Mouse (Mus musculus) activated CD4-positive, CD25-positive, alpha-beta regulatory T cell, adult 4 months (primary cell): ENCODE data around the gene Krtap28-13. TPM values are rescaled to one million over a fixed set of nuclear protein-coding genes. Genes with fewer than 3 reads are reported as not detected.

Source experiments
- ATAC-seq: one replicate; pipeline ENCODE4 v1.8.0; 2017
- polyA plus RNA-seq, 2 experiments: library from polyadenylated mRNA; unstranded; fragments of 100-300 nt; shearing (Covaris generic); gene quantifications; one replicate each; pipeline ENCODE4 v1.2.1; 2017

Krtap28-13 gene
- polyA plus RNA-seq: not detected

DNA sequence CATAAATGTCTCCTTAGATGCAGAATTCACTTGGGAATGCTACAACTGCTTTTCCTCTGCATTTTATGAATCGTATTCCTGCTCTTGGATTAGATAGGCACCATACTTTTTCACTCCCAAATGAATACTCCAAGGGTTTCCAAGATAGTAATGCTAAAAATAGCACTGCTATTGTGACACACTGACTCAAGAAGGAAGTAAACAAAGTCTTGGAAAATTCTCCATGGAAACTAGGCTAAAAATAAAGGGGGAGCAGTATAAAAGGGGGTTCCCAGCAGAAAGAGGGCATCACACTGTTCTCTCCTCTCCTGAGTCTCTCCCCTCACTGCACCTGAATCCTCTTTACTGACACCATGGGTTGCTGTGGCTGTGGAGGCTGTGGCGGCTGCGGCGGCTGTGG, at the start of gene Krtap28-13:
TSS of gene Krtap28-13 (plus strand) at position 288 of the 400 bp plus-strand sequence.
- no peak for ATAC-seq

DNA sequence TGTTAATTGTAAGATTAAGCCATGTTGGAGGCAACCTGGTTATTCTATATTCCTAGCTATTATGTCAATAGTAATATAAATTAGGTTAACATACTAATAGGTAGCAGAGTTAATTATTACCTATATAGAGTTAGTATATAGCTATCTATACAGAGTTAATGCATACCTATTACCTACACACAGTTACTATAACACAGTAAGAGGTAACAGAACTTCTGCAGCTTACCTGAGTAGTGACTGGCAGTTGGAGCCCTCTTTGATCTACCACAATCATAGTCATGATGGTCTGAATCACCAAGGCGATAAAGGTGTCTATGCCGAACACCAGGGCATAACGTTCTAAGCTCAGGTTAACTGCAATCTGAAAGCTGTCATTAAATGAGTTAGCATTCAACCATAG, 46.3 kb upstream of the Krtap28-13 start:
- no peak for ATAC-seq

DNA sequence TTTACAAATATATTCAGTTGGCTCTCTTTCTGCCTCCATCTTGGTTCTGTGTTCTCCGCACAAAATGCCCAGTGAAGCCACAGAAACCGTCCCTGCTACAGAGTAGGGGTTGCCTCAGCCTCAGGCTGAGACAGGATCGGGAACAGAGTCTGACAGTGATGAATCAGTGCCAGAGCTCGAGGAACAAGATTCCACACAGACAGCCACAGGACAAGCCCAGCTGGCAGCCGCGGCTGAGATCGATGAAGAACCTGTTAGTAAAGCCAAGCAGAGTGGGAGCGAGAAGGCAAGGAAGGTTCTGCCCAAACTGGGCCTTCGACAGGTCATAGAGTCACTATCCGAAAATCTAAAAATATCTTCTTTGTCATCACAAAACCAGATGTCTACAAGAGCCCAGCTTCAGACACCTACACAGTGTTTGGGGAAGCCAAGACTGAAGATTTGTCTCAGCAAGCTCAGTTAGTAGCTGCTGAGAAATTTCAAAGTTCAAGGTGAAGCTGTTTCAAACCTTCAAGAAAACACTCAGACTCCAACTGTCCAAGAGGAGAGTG, 45.3 kb upstream of the Krtap28-13 start:
- no peak for ATAC-seq

DNA sequence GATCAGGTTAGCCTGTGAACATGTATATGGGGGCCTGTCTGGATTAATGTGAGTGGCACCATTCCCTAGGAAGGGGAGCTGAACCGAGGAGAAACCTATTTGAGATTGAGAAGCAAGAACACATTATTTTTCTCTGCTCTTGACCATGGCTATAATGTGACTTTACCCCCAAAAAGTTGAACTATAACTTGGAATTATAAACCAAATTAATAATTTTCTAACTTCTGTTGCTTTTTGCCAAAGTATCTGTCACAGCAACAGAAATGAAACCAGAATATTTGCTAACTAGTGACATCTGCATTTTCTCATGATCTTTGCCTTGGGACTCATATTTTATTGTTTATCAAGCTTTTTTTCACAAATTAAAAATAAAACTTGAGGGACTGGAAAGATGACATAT, 44.2 kb upstream of the Krtap28-13 start:
- ATAC-seq: no peak

DNA sequence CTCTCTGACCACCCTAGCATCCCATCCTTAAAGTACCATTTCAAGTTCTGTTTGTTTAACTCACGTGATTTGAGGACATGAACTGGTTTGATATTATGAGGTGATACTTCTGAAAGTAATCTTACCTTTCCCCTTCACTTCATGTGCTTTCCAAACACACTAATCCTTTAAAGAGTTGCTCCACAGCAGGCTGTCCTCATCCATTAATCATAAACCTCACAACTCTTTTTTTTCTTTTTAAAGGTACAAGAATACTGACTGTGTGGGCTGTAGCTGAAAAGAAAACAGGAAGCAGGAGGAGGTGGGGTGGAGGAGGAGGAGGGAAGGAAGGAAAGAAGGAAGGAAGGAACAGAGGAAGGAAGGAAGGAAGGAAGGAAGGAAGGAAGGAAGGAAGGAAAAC, 28.8 kb upstream of the Krtap28-13 start:
- no peak for ATAC-seq

DNA sequence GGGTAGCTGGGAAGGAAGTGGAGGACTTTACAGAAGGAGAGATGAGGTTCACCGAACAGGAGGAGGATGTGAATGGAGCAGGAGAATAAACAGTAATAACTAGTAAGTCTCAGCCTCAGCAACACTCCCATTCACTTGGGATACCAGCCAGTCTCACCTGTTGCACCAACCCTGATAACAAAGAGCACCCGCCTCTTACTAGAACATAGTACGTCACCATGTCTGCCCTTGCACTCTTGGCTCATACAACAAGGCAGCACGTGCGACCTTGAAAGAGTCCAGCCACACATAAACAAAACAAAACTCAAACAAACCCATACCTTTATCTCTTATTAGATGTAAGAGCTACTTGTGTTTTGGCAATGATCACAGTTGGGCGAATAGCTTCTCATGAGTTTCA, 28.2 kb upstream of the Krtap28-13 start:
- no peak for ATAC-seq

DNA sequence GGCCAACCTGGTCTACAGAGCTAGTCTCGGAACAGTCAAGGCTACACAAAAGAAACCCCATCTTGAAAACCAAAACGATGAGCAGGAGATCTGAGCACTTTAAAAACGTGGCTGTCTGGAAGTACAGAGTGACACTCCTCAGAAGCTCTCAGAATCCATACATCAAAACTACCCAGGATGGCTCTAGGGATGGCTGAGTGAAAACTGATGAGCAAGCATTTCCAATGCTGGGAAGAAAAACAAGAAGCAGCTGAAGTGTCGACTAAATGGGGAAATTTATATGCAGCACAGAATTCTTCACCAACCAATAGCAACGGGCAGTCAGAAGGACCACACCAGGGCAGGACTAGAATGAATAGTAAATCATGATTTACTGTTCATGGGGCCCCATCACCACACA, 26.2 kb upstream of the Krtap28-13 start:
- no peak for ATAC-seq

DNA sequence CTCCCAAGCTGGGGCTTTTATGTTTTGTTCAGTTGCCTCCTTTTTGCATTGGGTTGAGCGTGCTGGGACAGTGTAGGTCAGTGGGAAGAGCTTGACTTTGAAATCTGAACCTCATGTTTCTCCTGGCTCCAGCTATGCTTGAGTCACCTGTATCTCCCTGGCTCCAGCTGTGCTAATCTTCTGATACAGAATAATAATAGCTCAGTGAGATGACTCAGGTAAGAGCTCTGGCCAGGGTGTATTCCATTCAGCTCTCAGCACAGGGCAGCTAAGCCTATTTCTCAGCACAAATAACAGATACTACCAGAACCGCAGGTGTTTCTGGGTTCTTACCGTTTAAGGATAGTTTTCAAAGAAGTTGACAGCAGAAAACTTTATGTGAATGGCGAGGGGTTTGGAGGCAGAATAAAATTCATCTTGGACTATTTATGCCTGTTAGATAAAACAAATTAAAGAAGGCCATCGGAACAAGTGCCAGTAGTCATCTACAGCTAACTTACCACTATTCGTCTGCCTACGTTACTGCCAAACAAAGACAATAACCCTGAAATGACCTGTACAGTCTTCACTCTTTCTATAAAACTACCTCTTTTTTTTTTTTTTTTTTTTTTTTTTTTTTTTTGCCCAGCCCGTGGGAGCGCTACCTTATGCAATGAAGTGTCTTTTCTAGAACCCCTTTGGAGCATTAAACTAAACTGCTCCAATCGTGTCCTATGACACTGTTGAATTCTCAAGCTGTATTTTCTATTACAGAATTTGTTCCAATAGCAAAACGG, 23.6 kb upstream of the Krtap28-13 start:
- ATAC-seq: no peak

DNA sequence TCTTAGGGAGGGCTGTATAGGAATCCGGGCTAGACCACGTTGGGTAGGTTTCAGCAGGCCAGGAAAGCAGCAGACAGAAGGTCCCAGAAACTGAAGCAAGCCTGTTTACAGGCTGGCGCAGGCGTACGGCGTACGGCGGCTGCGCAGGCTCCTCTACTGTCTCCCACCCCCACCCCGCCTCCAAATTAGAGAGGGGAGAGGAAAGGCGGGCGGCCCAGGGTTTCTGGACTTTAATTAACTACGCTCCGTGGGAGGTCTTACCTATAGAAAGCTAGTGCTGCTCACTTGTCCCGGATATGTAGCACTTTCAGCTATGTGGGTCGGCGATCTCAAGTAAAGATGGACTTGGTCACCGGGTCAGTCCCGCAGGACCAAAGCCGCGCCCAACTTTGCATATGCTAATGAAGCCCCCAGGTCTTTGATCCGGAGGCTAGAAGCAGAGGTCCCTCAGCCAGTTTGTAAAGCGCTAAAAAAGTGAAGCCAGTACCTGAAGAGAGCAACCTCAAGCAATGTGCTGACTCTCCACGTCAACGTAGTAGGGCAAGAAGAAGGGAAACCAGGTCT, 22.5 kb upstream of the Krtap28-13 start, which contains the start of gene Slc19a3:
TSS of gene Slc19a3 (minus strand) at position 340 of the 564 bp plus-strand sequence.
- no peak for ATAC-seq

DNA sequence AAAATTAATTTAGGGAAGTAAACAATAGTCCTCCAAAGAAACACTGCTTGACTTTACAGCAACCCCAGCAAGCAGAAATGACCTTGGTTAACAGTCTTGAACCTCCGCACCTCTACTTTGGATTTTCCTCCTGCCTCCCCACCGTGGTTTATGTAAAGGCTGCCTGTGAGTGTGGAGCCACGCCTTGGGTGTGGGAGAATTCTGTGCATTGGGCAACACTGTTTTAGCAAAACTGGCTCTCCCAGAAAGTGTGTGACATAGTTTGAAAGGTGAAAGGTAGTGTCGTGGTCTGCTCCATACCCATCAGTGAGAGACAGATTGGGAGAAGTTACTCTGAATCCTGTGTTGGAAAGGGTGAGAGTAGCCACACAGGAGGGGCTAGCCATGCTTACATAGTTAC, 21.6 kb upstream of the Krtap28-13 start:
- ATAC-seq: no peak

DNA sequence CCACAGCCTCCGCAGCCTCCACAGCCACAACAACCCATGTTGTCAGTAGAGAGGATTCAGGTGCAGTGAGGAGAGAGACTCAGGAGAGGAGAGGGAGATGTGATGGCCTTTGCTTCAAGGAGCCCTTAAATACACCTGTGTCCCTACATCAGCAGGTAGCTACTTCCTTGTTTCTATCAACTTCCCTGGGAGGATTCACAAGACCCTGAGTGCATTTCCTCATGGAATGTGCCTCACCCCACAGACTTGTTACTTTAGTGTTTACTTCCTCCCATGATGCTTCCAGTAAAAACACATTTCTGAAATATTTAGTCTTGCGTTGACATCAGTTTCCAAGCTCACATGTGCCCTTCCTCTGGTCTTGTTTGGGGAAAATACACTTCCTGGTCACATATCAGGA, 18.4 kb upstream of the Krtap28-13 start, which contains the start of gene Krtap28-10:
TSS of gene Krtap28-10 (minus strand) at position 101 of the 400 bp plus-strand sequence.
- no peak for ATAC-seq

DNA sequence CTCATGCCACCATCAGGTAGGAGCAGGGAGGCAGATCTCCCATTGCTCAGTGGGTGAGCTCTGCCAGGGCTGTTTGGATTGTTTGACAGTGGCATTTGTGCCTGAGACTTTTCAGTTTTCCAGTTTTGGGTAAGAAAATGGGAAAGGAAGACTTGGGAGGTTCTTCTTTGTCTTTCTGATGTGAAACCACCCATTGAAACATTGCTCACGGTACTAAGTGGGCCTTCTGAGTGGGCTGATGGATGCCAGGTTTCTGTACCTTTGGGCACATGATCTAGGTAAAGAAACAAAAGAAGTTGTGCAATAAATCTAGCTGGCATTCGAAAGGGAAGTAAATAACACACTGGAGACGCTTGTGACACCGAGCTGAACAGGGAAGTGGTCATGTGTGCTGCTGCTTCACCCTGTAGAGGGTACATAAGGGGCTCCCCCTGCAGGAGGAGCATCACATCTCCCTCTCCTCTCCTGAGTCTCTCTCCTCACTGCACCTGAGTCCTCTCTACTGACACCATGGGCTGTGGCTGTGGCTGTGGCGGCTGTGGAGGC, 15.8 kb upstream of the Krtap28-13 start, which contains the start of gene Gm47969:
TSS of gene Gm47969 (plus strand) at position 51 of the 546 bp plus-strand sequence.
- ATAC-seq: no peak

DNA sequence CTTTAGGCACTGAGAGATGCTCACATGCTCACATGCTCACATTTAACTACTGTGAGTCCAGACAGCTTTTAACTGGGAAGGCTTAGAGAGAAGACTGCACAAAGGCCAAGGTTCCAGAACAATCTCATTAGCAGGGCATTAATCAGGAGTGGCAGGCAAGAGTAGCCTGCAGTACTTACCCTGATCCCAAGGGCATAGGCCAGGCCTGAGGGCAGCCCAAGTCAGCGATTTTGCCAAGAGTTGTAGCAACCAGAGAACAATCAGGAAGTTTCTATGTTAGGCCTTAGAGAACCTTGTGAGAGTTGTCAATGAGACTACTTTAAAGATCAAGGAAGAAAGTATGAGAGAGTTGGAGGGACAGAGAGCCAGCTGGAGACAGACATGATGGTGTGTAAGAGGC, 2.2 kb upstream of the Krtap28-13 start:
- ATAC-seq: no peak

DNA sequence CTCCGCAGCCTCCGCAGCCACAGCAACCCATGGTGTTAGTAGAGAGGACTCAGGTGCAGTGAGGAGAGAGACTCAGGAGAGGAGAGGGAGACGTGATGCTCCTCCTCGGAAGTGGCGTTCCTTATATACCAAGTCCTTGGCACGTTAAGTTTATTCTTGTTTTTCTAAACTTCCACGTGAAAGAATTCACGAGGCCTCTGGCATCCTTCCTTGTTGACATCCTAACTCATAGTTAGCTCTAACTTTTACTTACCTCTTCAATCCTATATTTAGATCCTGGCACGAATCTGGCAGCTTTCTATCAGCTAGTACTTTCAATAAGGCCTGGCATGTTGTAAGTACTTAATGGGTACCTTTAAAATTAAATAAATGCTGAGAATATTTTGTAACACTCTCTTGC, 1.5 kb upstream of the Krtap28-13 start, which contains the start of gene A030005K14Rik:
TSS of gene A030005K14Rik (minus strand) at position 101 of the 400 bp plus-strand sequence.
- ATAC-seq: no peak

DNA sequence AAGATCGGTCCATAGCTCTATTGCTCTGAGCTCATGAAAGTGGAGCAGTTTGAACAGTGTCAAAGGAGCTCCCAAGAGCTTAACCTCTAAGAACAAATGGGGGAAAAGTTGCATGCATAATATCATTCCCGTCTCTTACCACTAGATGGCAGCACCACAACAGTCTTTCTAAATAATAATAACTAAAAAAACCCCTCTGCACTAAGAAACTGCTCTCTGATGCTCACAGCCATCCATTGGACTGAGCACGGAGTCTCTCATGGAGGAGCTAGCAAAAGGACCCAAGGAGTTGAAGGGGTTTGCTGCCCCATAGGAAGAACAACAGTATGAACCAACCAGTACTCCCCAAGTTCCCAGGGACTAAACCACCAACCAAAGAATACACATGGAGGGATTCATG, 4.1 kb downstream of the Krtap28-13 start:
- ATAC-seq: no peak

DNA sequence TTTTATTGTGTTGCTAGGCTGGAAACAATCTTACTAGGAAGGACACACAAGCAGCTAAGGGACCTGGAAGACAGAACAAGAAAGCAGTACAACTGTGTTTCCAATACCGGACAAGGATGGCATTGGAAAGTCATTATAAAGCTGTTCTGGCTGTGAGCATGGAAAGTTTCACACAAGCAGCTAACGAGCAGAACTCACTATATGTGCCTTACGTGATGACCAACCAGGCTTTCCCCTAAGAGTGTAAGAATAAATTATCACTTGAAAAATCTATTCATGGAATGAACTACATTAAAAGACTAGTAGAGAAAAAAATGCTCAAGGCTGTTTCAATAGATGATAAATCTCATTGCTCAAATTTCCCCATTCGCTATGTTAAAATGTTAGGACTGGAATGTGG, 5.8 kb downstream of the Krtap28-13 start:
- no peak for ATAC-seq

DNA sequence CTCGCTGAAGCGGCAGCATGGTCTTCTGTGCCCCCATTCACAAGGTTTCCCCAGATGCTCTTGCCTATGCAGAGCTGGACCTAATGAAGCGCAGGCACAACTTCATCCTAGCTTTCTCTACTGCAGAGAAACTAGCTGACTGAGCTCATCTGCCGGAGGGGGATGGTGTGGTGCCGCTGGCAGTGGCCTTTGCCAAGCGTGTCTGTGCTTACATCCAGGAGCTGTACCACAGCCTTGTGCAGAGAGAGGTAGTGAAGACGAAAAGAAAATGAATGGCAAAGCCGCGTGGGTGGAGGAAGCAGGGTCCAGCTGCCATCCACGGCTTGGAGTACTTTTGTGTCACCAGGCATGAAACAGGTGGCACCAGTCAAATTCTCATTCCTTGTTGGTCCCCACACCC, 6.5 kb downstream of the Krtap28-13 start:
- ATAC-seq: no peak

DNA sequence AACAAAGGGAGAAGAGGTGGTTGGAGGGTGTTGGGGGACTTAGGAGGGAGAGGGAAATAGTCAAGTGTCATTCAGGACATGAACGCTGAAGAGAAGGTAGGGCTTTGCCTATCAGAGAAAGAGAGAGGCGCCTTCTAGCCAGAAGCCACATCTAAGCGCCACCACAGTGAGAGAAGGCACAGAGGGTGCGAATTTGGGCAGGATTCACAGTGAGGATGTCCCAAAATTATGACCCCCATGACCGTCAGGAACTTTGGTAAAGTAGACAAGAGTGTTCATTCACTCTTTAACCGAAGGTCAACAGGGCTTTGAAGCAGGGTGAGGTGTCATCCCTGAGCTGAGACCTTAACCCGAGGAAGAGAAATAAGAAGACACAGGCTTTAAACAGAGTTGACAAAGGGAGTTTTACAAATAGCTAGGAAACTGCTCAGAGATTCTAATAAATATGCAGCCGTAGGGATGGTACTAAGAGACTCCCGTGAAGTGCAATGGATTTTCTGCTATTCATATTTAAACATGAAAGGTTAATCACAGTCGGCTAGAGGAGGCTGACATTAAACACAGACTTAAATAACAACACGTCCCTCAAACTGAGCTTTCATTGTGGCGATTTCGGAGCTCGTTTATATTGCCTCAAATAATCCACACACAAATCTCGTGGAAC, 14.9 kb downstream of the Krtap28-13 start:
- no peak for ATAC-seq

DNA sequence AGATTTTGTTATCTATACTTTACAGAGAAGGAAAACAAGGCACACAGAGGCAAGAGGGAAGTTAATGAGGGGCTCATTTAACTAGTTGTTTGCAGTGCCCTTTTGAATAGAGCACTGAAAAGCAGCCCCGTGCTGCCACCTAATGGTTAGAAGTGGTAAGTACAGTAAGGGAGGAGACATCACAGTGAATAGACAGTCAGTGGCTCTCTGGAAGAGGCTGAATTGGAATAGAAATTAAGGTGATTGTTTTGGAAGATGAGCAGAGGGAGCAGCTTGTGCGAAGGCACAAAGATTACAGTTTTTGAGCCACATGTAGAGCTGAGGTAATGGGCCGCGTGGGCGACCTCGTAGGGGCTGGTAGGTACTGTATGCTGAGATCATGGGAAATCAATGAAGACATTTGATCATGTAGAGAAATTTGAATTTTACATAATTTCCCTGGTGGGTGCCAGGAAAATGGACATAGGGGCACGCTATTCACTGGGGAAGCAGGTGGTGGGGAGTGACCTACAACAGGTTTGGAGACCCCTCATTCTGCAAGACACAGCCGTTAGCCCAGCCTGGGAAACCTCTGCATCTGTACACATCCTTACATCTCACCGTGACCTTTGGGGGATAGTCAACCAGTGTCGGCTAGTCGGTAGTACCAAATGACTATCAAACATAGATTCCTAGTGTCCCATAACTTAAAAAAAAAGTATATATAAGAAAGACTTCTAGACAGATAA, 15.6 kb downstream of the Krtap28-13 start:
- peak; percentile 66 for ATAC-seq

DNA sequence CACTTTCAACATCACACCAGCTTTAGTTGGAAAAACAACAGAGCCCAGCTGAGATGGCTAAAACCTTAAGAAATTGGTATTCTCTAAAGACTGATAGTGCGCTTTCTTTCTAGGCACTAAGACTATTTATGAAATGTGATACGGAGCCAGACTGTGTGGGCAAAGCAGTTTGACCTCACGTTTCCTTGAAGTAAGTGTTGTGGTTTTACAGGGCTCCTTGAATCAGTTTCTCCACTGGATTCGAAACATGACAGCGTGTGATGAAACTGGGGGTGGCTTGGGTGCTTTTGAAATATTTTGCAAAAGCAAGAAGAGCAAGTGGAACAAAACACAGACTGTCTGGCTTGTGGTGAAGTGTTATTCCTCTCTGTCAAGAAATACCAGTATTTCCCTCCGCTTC, 16.3 kb downstream of the Krtap28-13 start:
- ATAC-seq: peak; percentile 47

DNA sequence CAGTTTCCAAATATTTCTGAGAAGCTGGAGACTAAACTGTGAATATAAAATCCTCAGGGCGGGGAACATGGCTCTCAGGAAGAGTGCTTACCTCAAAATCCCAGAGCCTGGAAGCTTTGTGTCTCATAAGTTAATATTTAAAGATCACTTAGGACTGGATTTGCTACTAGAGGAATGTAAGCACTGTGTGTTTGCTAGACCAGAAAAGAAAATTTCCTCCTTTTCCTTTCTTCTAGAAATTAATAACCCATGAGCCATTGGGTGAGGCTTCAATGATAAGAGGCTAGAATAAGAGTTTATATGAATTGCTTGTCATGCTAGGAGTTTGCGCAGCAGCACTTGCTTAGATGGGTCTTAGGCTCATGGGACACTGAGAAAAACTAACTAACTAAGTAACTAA, 24.1 kb downstream of the Krtap28-13 start:
- no peak for ATAC-seq

DNA sequence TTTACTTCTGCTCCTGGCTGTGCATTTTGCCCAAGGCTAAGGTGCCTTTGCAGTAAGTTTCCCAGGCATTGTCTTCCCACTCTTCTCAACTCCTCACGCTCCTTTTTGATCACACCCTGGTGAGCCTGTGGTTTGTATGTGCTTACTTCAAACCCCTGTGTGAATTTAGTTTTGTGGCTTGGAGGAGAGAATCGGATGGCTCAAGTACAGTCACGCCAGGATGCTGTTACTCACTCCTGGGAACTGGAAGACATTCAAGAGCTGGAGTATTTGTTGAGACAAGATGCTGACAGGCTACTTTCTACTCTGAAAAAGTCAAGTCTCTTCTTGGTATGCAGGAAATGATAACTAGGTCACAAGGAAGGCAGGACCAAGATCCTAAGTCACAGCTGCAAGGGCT, 30.5 kb downstream of the Krtap28-13 start:
- no peak for ATAC-seq
